Mouse (Mus musculus) hindbrain, embryonic 15.5 days (tissue): Measurements from ENCODE around the gene Tenm3. TPM values are rescaled to one million over a fixed set of nuclear protein-coding genes. Genes with fewer than 3 reads are reported as not detected.

Experiments used
- ATAC-seq: fragments of 200-750 bp; cut with Nextera tagmentation; 2 replicates; pipeline ENCODE4 v1.8.0; 2017; ENCODE audit warnings: low read depth, moderate number of reproducible peaks, moderate TSS enrichment; ENCODE audit not compliant: low FRiP score
- H3K27ac ChIP-seq: fragments of 300-500 bp; sonication (generic); replicated peaks from 2 replicates; pipeline ENCODE4 v1.5.1; 2015; ENCODE audit warnings: mild to moderate bottlenecking, inconsistent platforms
- H3K27me3 ChIP-seq: fragments of 300-500 bp; sonication (generic); 2 replicates; pipeline ENCODE4 v1.6.1; 2015; ENCODE audit warnings: control low read depth, inconsistent platforms
- H3K36me3 ChIP-seq: fragments of 300-500 bp; sonication (generic); 2 replicates; pipeline ENCODE4 v1.6.1; 2015; ENCODE audit warnings: control low read depth, inconsistent platforms
- H3K4me1 ChIP-seq: fragments of 300-500 bp; sonication (generic); replicated peaks from 2 replicates; pipeline ENCODE4 v1.6.1; 2015; ENCODE audit warnings: control low read depth, inconsistent platforms
- H3K4me2 ChIP-seq: fragments of 300-500 bp; sonication (generic); 2 replicates; pipeline ENCODE4 v1.6.1; 2015; ENCODE audit warnings: moderate library complexity, mild to moderate bottlenecking, inconsistent platforms
- H3K4me3 ChIP-seq: fragments of 300-500 bp; sonication (generic); 2 replicates; pipeline ENCODE4 v1.5.1; 2015; ENCODE audit warnings: mild to moderate bottlenecking, inconsistent platforms
- H3K9ac ChIP-seq: fragments of 300-500 bp; sonication (generic); 2 replicates; pipeline ENCODE4 v1.6.1; 2015; ENCODE audit warnings: inconsistent platforms
- H3K9me3 ChIP-seq: fragments of 300-500 bp; sonication (generic); 2 replicates; pipeline ENCODE4 v1.6.1; 2016; ENCODE audit warnings: control low read depth, inconsistent platforms
- WGBS: fragments of 180-500 bp; shearing (Covaris S2); methylation state at CpG from one replicate; pipeline ENCODE4 v1.1.7; 2015; 5-methylcytosine and 5-hydroxymethylcytosine counted together
- polyA plus RNA-seq: library from polyadenylated mRNA; unstranded; fragments of >200 nt; fragmentation: Nextera tagmentation; extraction: Ambion mirVana; gene quantifications from 2 replicates; pipeline ENCODE4 v1.2.1, GENCODE M21; 2015

Tenm3 gene
- polyA plus RNA-seq, 1 experiment from 2014 or later, result 32.7 TPM

DNA sequence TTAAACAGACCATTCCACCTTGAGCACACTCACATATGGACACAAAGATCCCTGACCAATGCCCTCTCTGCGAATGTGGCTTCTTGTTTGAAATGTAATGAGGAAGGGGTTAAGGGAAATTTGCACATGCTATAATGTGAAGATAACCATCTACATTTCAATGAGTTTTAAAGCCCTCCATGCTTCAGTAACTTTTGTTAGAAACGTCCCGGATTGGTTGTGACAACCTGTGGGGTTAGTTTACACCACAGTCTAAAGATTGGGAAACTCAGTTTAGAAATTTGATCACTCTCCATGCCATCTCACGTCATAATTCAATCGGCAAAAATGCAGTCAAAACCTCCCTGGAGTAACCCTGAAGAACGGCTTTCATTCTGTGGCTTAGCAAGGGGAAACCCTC, 78.5 kb downstream of the Tenm3 start:
- no peaks in the 10 kb centered on the region for H3K9me3 ChIP-seq
- H3K4me3 ChIP-seq, result no peak overlapping the region
- no peak overlapping the region for H3K9ac ChIP-seq
- no peaks in the 10 kb centered on the region for H3K36me3 ChIP-seq
- H3K4me2 ChIP-seq, result no peak overlapping the region
- no peak overlapping the region for H3K27ac ChIP-seq
- 64% methylated on average over 6 of the region's 6 CpGs for WGBS
- no peaks in the 10 kb centered on the region for H3K4me1 ChIP-seq
- no peaks in the 10 kb centered on the region for H3K27me3 ChIP-seq
- no peak for ATAC-seq

DNA sequence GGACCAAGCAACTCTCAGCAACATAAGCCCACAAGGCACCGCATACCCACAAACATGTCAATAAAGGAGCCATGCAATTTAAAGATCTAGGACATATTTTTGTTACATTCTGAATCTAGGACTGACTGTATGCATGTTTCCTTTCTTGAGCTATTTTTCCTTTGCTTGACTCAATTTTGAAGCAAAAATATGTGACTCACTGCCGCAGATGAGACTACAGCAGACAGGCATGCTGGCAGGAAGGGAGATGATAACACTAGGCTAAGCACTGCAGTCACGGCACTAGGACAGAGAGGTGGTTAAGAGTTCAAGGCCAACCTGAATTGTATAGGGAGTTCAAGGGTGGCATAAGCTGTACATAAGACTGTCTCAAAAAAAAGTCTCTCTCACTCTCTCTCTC, 79.7 kb downstream of the Tenm3 start:
- Histone ChIP-seq H3K9me3 (no peaks in the 10 kb centered on the region), H3K4me1 (no peaks in the 10 kb centered on the region), H3K4me2 (no peak overlapping the region), H3K9ac (no peak overlapping the region), H3K27me3 (no peaks in the 10 kb centered on the region), H3K27ac (no peak overlapping the region), H3K36me3 (no peaks in the 10 kb centered on the region), H3K4me3 (no peak overlapping the region)
- WGBS, result 79% methylated on average over 3 of the region's 3 CpGs
- no peak for ATAC-seq

DNA sequence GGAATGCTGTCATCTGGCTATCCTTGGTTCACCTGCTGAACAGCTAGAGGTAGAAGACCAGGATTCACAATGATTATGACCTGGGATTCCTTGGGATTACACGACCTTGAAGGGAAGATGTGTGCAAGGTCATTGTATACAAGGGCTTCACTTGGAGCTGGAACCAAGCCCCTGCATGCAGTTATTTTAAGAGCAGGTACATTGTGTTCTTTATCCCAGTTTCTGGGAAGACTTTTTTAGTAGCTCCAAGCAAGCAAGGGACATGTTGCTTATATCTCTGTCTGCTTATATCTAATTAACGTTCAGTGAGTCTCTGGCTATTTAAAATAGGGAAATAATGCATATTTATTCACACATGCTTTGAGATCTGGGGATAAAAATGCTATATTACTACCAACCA, 86.9 kb downstream of the Tenm3 start:
- no peak for ATAC-seq

DNA sequence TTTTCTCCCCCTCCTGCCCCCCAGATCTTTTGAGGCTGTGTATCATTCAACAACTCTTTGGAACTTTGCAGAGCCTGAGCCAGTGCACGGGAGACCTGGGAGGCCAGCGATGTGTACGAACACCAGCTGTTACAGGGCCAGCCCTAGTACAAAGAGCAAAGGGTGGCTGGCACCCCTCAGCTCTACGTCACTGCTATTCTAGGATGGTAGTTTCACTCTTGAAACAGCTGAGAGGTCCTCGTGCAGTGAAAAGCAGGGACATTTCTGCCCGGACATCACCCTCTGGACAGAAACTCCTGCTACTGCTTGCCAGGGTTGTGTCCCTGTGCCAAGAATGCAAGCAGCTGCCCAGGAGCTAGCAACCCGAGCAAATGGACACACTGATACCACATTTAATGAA, 88.3 kb downstream of the Tenm3 start:
- ATAC-seq, result peak; percentile 63; the same call in 1 of the 2 replicates
- H3K4me3 ChIP-seq, result no peak overlapping the region
- WGBS, result 46% methylated on average over 7 of the region's 7 CpGs
- no peaks in the 10 kb centered on the region for H3K36me3 ChIP-seq
- no peaks in the 10 kb centered on the region for H3K27me3 ChIP-seq
- H3K4me1 ChIP-seq, result peaks cover 8% of the 10 kb centered on the region
- no peak overlapping the region for H3K27ac ChIP-seq
- H3K9me3 ChIP-seq, result no peaks in the 10 kb centered on the region
- H3K9ac ChIP-seq, result no peak overlapping the region
- H3K4me2 ChIP-seq, result no peak overlapping the region

More for the DNA sequence above, 86.9 kb downstream of the Tenm3 start:
- H3K9ac ChIP-seq, result no peak overlapping the region
- H3K4me2 ChIP-seq, result no peak overlapping the region
- no peak overlapping the region for H3K4me3 ChIP-seq
- H3K36me3 ChIP-seq, result no peaks in the 10 kb centered on the region
- WGBS, result 90% methylated on average over 2 of the region's 2 CpGs
- H3K27me3 ChIP-seq, result no peaks in the 10 kb centered on the region
- no peaks in the 10 kb centered on the region for H3K9me3 ChIP-seq
- peaks cover 8% of the 10 kb centered on the region for H3K4me1 ChIP-seq
- no peak overlapping the region for H3K27ac ChIP-seq

DNA sequence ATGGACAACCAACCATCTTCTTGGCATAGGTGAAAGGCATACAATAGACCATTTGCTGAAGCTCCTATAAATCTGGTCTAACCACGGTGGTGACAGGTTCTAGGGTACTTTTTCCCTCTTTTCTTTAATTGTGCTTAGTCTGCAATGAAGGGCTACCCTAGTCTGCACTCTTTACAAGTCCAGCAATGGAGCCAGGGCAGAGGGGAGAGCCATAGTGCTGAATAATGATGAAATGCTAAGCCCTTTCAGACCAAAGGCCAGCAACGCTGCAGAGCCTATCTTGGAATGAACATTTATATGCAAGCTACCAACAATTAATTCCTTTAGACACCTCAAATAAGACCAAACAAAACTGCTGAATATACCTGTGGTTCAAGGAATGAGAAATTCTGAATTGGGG, 88.8 kb downstream of the Tenm3 start:
- Histone ChIP-seq H3K4me1 (peaks cover 8% of the 10 kb centered on the region), H3K4me3 (no peak overlapping the region), H3K9ac (no peak overlapping the region), H3K36me3 (no peaks in the 10 kb centered on the region), H3K9me3 (no peaks in the 10 kb centered on the region), H3K27ac (no peak overlapping the region), H3K27me3 (no peaks in the 10 kb centered on the region), H3K4me2 (no peak overlapping the region)
- no peak for ATAC-seq
- WGBS, result 80% methylated on average over 2 of the region's 2 CpGs

DNA sequence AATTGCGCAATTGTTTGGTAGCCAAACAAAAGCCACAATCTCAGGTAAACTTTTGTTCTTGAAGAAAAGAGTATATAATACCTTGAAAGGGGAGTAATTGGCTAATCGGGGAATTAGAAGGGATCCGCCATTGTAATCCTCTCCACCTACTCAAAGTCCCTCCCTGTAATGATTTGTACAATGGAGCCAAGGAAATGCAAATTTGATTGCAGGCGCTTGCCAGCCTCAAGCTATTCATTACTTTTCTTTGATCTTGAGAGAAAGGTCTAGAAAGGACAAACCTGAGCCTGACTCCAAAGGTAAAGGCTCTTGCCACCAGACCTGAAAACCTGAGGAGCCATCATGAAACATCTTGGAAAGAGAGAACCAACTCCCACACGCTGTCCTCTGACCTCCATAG, 91.8 kb downstream of the Tenm3 start:
- H3K36me3 ChIP-seq, result no peaks in the 10 kb centered on the region
- no peaks in the 10 kb centered on the region for H3K9me3 ChIP-seq
- H3K4me1 ChIP-seq, result peaks cover 8% of the 10 kb centered on the region
- 78% methylated on average over 5 of the region's 5 CpGs for WGBS
- no peak overlapping the region for H3K27ac ChIP-seq
- no peak overlapping the region for H3K4me2 ChIP-seq
- H3K4me3 ChIP-seq, result no peak overlapping the region
- H3K27me3 ChIP-seq, result no peaks in the 10 kb centered on the region
- H3K9ac ChIP-seq, result no peak overlapping the region
- ATAC-seq, result no peak

DNA sequence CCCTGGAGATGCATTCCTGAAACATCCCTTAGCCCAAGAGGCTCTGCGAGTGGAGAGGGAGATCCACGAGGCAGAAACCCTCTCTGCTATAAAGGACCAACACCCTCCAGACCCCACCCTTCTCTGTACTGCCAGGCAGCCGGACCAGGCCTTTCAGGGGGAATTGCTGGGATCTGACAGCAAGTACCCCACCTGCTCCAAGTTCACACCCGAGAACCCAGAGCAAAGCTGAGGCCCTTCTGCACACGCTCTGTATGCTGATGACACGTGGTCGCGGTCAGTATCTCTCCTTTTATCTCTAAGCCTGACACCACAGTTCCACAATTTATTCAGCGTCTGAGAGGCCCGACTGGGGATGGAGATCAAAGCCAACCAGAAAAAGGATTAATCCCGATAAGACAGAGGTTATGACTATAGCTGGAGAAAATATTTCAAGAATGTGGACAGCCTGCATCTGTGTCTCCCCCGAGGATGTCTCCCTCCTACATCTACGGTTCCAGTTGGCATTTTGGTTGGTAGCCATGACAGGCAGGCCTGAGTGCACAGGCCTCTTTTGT, 95.2 kb downstream of the Tenm3 start:
- Histone ChIP-seq H3K4me1 (no peaks in the 10 kb centered on the region), H3K4me2 (no peak overlapping the region), H3K27ac (no peak overlapping the region), H3K9ac (no peak overlapping the region), H3K36me3 (no peaks in the 10 kb centered on the region), H3K27me3 (no peaks in the 10 kb centered on the region), H3K9me3 (no peaks in the 10 kb centered on the region), H3K4me3 (no peak overlapping the region)
- no peak for ATAC-seq
- WGBS, result 68% methylated on average over 13 of the region's 13 CpGs

DNA sequence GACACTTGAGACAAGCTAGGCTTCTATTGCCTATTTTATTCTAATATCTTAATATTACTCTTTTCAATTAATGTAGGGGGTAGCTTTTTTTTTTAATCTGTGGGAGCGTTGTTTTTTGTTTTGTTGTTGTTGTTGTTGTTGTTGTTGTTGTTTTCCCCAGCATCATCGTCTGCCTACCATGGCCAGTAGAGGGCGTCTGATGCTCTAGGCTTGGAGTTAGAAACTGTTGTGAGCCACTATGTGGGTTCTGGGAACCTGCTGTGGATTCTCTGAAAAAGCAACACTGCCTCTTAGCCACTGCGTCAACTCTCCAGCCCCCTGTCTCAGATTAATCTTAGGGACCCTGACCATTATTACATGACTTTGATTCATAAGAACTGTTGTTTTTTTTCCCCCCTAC, 99.8 kb downstream of the Tenm3 start:
- H3K9ac ChIP-seq, result no peak overlapping the region
- H3K4me2 ChIP-seq, result no peak overlapping the region
- no peaks in the 10 kb centered on the region for H3K9me3 ChIP-seq
- H3K4me3 ChIP-seq, result no peak overlapping the region
- no peaks in the 10 kb centered on the region for H3K36me3 ChIP-seq
- peaks cover 11% of the 10 kb centered on the region for H3K4me1 ChIP-seq
- H3K27me3 ChIP-seq, result no peaks in the 10 kb centered on the region
- WGBS, result 90% methylated on average over 4 of the region's 4 CpGs
- no peak overlapping the region for H3K27ac ChIP-seq
- no peak for ATAC-seq

DNA sequence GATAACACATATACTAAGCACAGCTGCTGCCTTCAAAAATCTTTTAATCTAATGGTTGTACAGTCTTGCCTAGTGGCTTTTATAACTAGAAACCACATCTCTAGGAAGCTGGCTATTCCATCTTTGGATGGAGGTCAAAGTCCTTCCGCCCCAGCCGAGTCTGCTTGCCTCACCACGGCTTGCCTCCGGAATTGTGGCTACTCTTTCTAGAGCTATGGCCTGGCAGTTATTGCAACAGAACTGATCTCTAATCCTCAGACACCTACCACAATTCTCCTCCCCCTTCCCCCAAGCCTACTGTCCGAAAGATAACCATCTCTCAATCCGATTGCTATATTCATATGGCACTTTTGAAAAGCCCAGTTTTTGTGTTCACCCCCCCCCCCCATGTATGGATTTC, 101.0 kb downstream of the Tenm3 start:
- H3K9me3 ChIP-seq, result no peaks in the 10 kb centered on the region
- H3K27ac ChIP-seq, result no peak overlapping the region
- H3K4me2 ChIP-seq, result no peak overlapping the region
- WGBS, result 94% methylated on average over 6 of the region's 6 CpGs
- no peaks in the 10 kb centered on the region for H3K27me3 ChIP-seq
- H3K4me1 ChIP-seq, result peaks cover 11% of the 10 kb centered on the region
- ATAC-seq, result no peak
- H3K4me3 ChIP-seq, result no peak overlapping the region
- no peak overlapping the region for H3K9ac ChIP-seq
- no peaks in the 10 kb centered on the region for H3K36me3 ChIP-seq

DNA sequence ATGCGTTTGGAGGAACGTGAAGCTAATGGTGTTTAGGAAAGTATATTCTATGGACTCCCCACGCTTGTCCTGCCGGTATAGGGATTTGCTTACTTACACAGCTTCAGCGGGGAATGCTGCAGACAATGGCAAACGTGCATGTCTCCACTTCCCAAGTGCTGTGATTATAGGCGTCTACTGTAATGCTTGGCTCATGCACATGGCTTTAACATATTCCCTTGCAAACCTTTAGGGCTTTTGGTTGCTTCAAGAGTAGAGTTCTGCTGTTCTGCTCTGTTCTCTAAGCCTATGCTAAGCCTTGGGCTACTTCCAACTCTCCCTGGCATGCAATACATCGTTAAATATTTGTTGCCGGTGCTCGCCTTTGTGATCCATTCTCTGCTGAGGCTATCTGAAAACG, 102.8 kb downstream of the Tenm3 start:
- no peak overlapping the region for H3K9ac ChIP-seq
- no peaks in the 10 kb centered on the region for H3K27me3 ChIP-seq
- no peaks in the 10 kb centered on the region for H3K36me3 ChIP-seq
- ATAC-seq, result 0 out of 2 replicates have a peak, but pooled peaks have one; percentile 40
- H3K4me1 ChIP-seq, result peaks cover 11% of the 10 kb centered on the region
- WGBS, result 60% methylated on average over 11 of the region's 11 CpGs
- no peak overlapping the region for H3K27ac ChIP-seq
- H3K9me3 ChIP-seq, result no peaks in the 10 kb centered on the region
- H3K4me3 ChIP-seq, result no peak overlapping the region
- H3K4me2 ChIP-seq, result peak overlapping the region; percentile 56

DNA sequence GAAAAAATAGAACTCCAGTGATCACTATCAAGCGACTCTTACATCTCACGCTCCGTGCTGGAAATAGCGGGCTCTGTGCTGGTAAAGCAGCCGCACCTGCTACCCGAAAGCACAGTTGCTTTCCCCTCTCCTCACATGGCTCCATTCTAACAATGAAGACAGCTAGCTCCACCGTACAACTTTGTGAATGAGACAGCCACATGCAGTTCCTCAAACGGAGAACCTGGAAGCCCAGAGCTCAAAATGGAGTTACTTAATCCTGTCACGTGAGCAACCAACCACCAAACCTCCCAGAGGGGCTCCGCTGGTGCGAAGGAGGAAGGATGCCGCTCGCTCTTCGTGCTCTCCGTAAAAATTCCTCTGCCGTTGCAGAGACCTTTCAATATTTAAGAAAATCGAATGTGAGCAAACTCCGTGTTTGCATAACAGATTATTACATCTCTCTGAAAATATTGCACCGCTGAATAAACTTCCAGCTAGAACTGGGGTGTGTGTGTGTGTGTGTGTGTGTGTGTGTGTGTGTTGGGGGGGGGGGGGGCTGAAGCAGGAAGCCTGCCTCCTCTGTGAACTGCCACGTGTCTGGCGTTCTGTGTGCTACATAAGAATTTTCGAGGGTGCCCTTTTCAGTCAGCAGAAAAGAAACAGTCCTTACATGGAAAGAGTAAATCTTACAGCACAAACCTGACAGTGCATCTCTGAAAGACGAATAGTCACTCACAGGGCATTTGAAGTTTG, 103.4 kb downstream of the Tenm3 start:
- Histone ChIP-seq H3K4me2 (peak overlapping the region; percentile 56), H3K4me1 (peaks cover 11% of the 10 kb centered on the region), H3K27me3 (no peaks in the 10 kb centered on the region), H3K27ac (0 out of 2 replicates have a peak overlapping the region, but pooled peaks have one; percentile 36), H3K36me3 (no peaks in the 10 kb centered on the region), H3K4me3 (peak overlapping the region; percentile 31), H3K9ac (peak overlapping the region; percentile 21; the same call in 1 of the 2 replicates), H3K9me3 (no peaks in the 10 kb centered on the region)
- ATAC-seq, result 0 out of 2 replicates have a peak, but pooled peaks have one; percentile 46
- WGBS, result 49% methylated on average over 23 of the region's 23 CpGs

DNA sequence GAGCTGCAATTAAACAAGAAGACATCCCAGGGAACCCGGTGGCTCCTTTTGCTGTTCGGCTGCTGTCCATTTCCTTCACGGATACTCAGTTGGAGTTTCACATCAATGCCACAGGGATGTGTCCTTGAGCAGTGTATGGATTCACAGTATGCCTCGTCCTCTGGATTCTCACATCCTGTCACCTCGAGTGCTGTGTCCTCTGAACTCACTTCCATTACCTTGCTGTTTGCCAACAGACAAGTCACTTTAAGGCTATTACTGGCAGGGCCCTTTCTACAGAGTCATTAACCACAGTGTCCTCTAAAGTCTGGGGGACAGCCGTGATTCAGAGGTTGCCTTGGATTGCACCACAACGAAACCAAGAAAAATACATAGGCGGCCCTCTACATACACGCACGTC, 110.0 kb downstream of the Tenm3 start:
- Histone ChIP-seq H3K36me3 (no peaks in the 10 kb centered on the region), H3K9ac (no peak overlapping the region), H3K4me3 (no peak overlapping the region), H3K4me2 (no peak overlapping the region), H3K4me1 (no peaks in the 10 kb centered on the region; the same call in 1 of the 2 replicates), H3K27me3 (no peaks in the 10 kb centered on the region), H3K27ac (no peak overlapping the region), H3K9me3 (no peaks in the 10 kb centered on the region)
- 85% methylated on average over 10 of the region's 10 CpGs for WGBS
- no peak for ATAC-seq
